Comparison of ENCODE assay signal across 21 mouse cellular contexts in genomic region chr8:45661605-45662004, GRCm38 (mm10).
A peak's percentile ranks its signal among the peaks of the same experiment; 100 is the strongest.
DNase-seq lines count a peak whose midpoint lies in the region; ATAC-seq and TF ChIP-seq lines count a peak whose summit lies in the region.
"Had no signal": no experiment of that assay in that cellular context is flagged by ENCODE, and none has a peak within 500 bp of the region (broad histone marks: within the 10 kb centered on the region; RNA-seq: fewer than 3 reads in every experiment).

No protein-coding gene starts in this region.

- peak overlapping the region; percentile 63 for H3K4me2 ChIP-seq in heart, embryonic 15.5 days
- H3K4me2 ChIP-seq in embryonic facial prominence, embryonic 12.5 days (replicated peaks) = no peak overlapping the region
- H3K4me2 ChIP-seq: kidney, embryonic 15.5 days; liver, embryonic 12.5 days; midbrain, embryonic 11.5 days; neural tube, embryonic 13.5 days had no signal

- H3K9ac ChIP-seq in heart, embryonic 15.5 days = peak overlapping the region; percentile 68
- H3K9ac ChIP-seq in embryonic facial prominence, embryonic 12.5 days = no peak overlapping the region
- H3K9ac ChIP-seq: kidney, embryonic 15.5 days; liver, embryonic 12.5 days; neural tube, embryonic 13.5 days had no signal

- peaks cover 22% of the 10 kb centered on the region for H3K4me1 ChIP-seq in heart, embryonic 15.5 days (replicated peaks)
- H3K4me1 ChIP-seq in embryonic facial prominence, embryonic 12.5 days = peaks cover 4% of the 10 kb centered on the region
- peaks cover 41% of the 10 kb centered on the region for H3K4me1 ChIP-seq in limb, embryonic 10.5 days
- H3K4me1 ChIP-seq: liver, embryonic 12.5 days had no signal

- WGBS in heart, embryonic 15.5 days = 30% methylated on average over 4 of the region's 4 CpGs
- 29% methylated on average over 4 of the region's 4 CpGs for WGBS in embryonic facial prominence, embryonic 12.5 days
- 72% methylated on average over 4 of the region's 4 CpGs for WGBS in limb, embryonic 10.5 days

- no peak for ATAC-seq in heart, embryonic 15.5 days (replicated peaks; ENCODE audit: insufficient number of reproducible peaks, insufficient read depth, low FRiP score, low read depth)
- 0 out of 2 replicates have a peak, but pooled peaks have one; percentile 35 for ATAC-seq in embryonic facial prominence, embryonic 12.5 days (ENCODE audit: insufficient number of reproducible peaks, insufficient read depth, low FRiP score, low TSS enrichment)
- ATAC-seq: forebrain, embryonic 16.5 days; hindbrain, postnatal 0 days; intestine, postnatal 0 days; liver, embryonic 12.5 days had no signal

- peaks cover 2% of the 10 kb centered on the region; the same call in 1 of the 2 replicates for H3K36me3 ChIP-seq in heart, embryonic 15.5 days
- H3K36me3 ChIP-seq in embryonic facial prominence, embryonic 12.5 days = no peaks in the 10 kb centered on the region
- no peaks in the 10 kb centered on the region for H3K36me3 ChIP-seq in limb, embryonic 10.5 days
- H3K36me3 ChIP-seq: kidney, embryonic 15.5 days; liver, embryonic 12.5 days had no signal

- H3K27me3 ChIP-seq in heart, embryonic 15.5 days = no peaks in the 10 kb centered on the region
- no peaks in the 10 kb centered on the region for H3K27me3 ChIP-seq in embryonic facial prominence, embryonic 12.5 days
- H3K27me3 ChIP-seq in limb, embryonic 10.5 days (ENCODE audit: low read depth, poor library complexity, severe bottlenecking) = no peaks in the 10 kb centered on the region
- H3K27me3 ChIP-seq: kidney, embryonic 15.5 days; liver, embryonic 12.5 days; neural tube, embryonic 13.5 days had no signal

- peak overlapping the region; percentile 67 for H3K4me3 ChIP-seq in gastrocnemius, adult 2 months
- H3K4me3 ChIP-seq in heart, embryonic 15.5 days = peak overlapping the region; percentile 58
- no peak overlapping the region for H3K4me3 ChIP-seq in embryonic facial prominence, embryonic 12.5 days
- H3K4me3 ChIP-seq in limb, embryonic 10.5 days = no peak overlapping the region
- H3K4me3 ChIP-seq: kidney, embryonic 15.5 days; liver, embryonic 12.5 days; neural tube, embryonic 13.5 days had no signal

- DNase-seq in gastrocnemius, adult 2 months = no peak
- DNase-seq in gastrocnemius, postnatal 10 days = no peak
- DNase-seq in heart, adult 9 months (ENCODE audit: low spot score in 2 of 2) = no peak
- no peak for DNase-seq in limb, embryonic 10.5 days (ENCODE audit: low spot score)
- DNase-seq in neural tube, embryonic 10.5 days (ENCODE audit: extremely low spot score, low spot score) = no peak
- DNase-seq in thymus, adult 18-20 months = no peak
- DNase-seq: adrenal gland, postnatal 25 days; cerebellum, adult 11 months; cerebellum, postnatal 10 days; lung, adult 2 months; lung, postnatal 36 days; thymus, postnatal 25 days had no signal

- intact Hi-C loops in gastrocnemius, adult 2 months (cut with DNase I) = no loop called here

- peak overlapping the region; percentile 85; the same call in 1 of the 2 replicates for H3K27ac ChIP-seq in gastrocnemius, adult 2 months
- H3K27ac ChIP-seq in heart, embryonic 15.5 days = peak overlapping the region; percentile 80
- H3K27ac ChIP-seq in embryonic facial prominence, embryonic 12.5 days = peak overlapping the region; percentile 67; the same call in 1 of the 2 replicates
- peak overlapping the region; percentile 10; the same call in 1 of the 2 replicates for H3K27ac ChIP-seq in limb, embryonic 10.5 days
- H3K27ac ChIP-seq: hindbrain, postnatal 0 days; liver, embryonic 12.5 days; neural tube, embryonic 13.5 days had no signal

- H3K9me3 ChIP-seq in heart, embryonic 15.5 days (replicated peaks) = no peaks in the 10 kb centered on the region
- H3K9me3 ChIP-seq in embryonic facial prominence, embryonic 12.5 days = no peaks in the 10 kb centered on the region
- H3K9me3 ChIP-seq in limb, embryonic 10.5 days (replicated peaks) = no peaks in the 10 kb centered on the region
- H3K9me3 ChIP-seq: kidney, embryonic 15.5 days; liver, embryonic 12.5 days; neural tube, embryonic 13.5 days had no signal

- no peak for TF ChIP-seq CTCF in gastrocnemius, adult 2 months (IDR thresholded peaks at IDR 0.05)

Comparison
In these comparisons a context has a peak if more than half of its experiments do, and no peak if none do; other contexts are left out.
1. H3K27ac ChIP-seq: peak in every context shown above with its lines; median percentile 85 in gastrocnemius, adult 2 months; 80 in heart, embryonic 15.5 days; 67 in embryonic facial prominence, embryonic 12.5 days; 10 in limb, embryonic 10.5 days.
2. H3K4me3 ChIP-seq: peak in gastrocnemius, adult 2 months (single experiment) and heart, embryonic 15.5 days (single experiment); none in embryonic facial prominence, embryonic 12.5 days (single experiment) and limb, embryonic 10.5 days (single experiment).